Mouse (Mus musculus) forebrain, embryonic 16.5 days (tissue): ENCODE measurements at regions not wholly inside any gene's neighbourhood (a gene's known extent, or its start where the extent isn't known, plus 50 kb on each side); places are given as distances from the start of the nearest gene placed in this dataset.
"Not testable (repeated sequence)": the region's sequence is repeated elsewhere in the genome, so short reads cannot be mapped to it uniquely, and the experiment has no call there.

Experiments used
- ATAC-seq: fragments of 200-750 bp; cut with Nextera tagmentation; 2 replicates; pipeline ENCODE4 v1.8.0; 2017; ENCODE audit warnings: mild to moderate bottlenecking, moderate library complexity
- H3K27ac ChIP-seq: fragments of 300-500 bp; sonication (generic); 2 replicates; pipeline ENCODE4 v1.5.1; 2014; ENCODE audit warnings: low read length, control low read depth
- H3K27me3 ChIP-seq: fragments of 300-500 bp; sonication (generic); replicated peaks from 2 replicates; pipeline ENCODE4 v1.6.1; 2014; ENCODE audit warnings: low read length; ENCODE audit not compliant: control insufficient read depth, insufficient read depth
- H3K36me3 ChIP-seq: fragments of 300-500 bp; sonication (generic); 2 replicates; pipeline ENCODE4 v1.6.1; 2014; ENCODE audit not compliant: control insufficient read depth, insufficient read depth
- H3K4me1 ChIP-seq: fragments of 300-500 bp; sonication (generic); replicated peaks from 2 replicates; pipeline ENCODE4 v1.6.1; 2014; ENCODE audit warnings: low read length; ENCODE audit not compliant: control insufficient read depth, insufficient read depth
- H3K4me2 ChIP-seq: fragments of 300-500 bp; sonication (generic); 2 replicates; pipeline ENCODE4 v1.6.1; 2014; ENCODE audit warnings: mild to moderate bottlenecking, low read length, control low read depth
- H3K4me3 ChIP-seq: fragments of 300-500 bp; sonication (generic); replicated peaks from 2 replicates; pipeline ENCODE4 v1.5.1; 2014; ENCODE audit warnings: mild to moderate bottlenecking, low read length, control low read depth
- H3K9ac ChIP-seq: fragments of 300-500 bp; sonication (generic); replicated peaks from 2 replicates; pipeline ENCODE4 v1.6.1; 2014; ENCODE audit warnings: low read depth, low read length, control low read depth
- H3K9me3 ChIP-seq: fragments of 300-500 bp; sonication (generic); 2 replicates; pipeline ENCODE4 v1.6.1; 2016; ENCODE audit warnings: low read length; ENCODE audit not compliant: control insufficient read depth
- WGBS: fragments of 180-500 bp; shearing (Covaris S2); extraction: QIAGEN DNeasy Blood & Tissue Kit; methylation state at CpG from one replicate; pipeline ENCODE4 v1.1.7; 2014; 5-methylcytosine and 5-hydroxymethylcytosine counted together

DNA sequence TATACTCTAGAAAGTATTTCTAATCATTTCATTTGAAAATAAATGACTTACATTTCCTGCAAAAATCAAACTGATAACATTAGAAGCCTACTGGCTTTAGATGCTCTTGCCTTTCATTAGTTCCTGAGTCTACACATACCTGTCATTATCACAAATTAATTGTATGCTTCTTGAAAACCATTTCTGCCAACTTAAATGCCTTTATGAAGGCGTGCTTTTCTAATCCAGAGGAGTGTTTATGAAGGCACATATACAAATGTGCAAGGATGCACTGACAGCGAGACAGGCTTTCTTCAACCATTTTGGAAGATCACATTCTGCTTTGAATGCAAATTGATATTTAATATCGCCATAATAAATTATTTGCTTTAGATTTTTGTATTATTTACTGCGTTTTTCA lies 246.6 kb downstream of the Mef2c start:
- no peaks in the 10 kb centered on the region for H3K36me3 ChIP-seq
- H3K9me3 ChIP-seq = no peaks in the 10 kb centered on the region
- peak overlapping the region; percentile 88 for H3K27ac ChIP-seq
- 32% methylated on average over 4 of the region's 4 CpGs for WGBS
- H3K4me1 ChIP-seq = peaks cover 16% of the 10 kb centered on the region
- no peak for ATAC-seq
- H3K4me2 ChIP-seq = no peak overlapping the region
- H3K4me3 ChIP-seq = no peak overlapping the region
- no peak overlapping the region for H3K9ac ChIP-seq
- no peaks in the 10 kb centered on the region for H3K27me3 ChIP-seq

DNA sequence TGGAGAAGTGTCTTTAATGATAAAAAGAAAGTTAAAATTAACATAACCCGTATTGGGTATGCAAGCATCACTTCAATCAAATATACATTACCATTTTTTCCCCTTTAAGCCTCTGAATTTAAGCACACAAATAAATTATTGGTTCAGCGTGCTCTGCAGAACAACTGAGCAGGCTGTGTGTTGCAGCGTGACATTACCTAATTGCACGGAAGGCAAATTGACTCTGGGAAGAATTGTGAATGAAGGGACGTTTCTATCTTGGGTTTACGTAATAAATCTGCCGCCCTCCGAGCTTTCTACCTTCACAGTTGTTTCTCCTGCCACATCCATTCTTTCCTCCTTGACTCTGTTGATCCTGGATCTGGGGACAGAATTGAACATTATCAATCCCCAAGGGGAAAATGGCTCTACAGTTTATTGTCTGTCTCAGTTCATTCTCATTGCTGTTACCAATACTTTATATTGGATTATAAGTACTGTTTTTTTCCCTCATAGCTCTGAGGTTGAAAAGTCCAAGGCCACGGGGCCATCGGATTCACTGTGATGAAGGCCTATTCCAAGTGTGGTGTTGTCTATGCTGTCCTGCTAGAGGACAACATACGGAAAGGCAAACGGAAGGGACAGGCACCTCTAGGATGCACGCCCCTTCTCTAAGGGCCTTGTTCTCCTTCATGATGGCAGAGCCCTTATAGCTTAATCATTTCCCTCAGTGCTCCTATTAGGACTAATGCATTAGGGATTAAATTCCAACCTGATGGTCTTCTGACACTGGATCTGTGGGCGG lies 256.7 kb downstream of the Mef2c start:
- Histone ChIP-seq H3K4me2 (no peak overlapping the region), H3K9me3 (no peaks in the 10 kb centered on the region), H3K9ac (no peak overlapping the region), H3K4me1 (peaks cover 4% of the 10 kb centered on the region), H3K27me3 (no peaks in the 10 kb centered on the region), H3K27ac (no peak overlapping the region), H3K36me3 (no peaks in the 10 kb centered on the region), H3K4me3 (no peak overlapping the region)
- ATAC-seq = no peak
- 67% methylated on average over 14 of the region's 14 CpGs for WGBS

DNA sequence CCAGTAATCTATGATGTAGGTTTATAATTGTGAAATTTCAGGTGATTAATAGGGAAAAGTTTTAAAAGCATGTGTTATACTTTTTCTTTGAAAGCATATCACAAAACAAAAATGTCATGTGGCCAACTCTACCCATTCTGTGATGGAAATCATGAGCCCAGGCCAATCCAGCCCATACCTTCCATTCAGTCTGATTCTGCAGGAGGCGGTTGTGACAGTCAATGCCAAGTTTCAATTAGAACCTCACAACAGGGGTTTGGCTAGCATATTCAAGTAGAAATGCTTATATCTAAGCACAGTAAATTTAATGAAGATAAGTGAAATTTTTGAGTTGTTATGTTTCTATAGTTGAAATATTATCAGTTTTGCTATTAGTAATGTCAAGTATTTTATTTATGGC lies 258.6 kb downstream of the Mef2c start:
- Histone ChIP-seq H3K9me3 (no peaks in the 10 kb centered on the region), H3K27ac (no peak overlapping the region), H3K4me1 (peaks cover 4% of the 10 kb centered on the region), H3K4me2 (no peak overlapping the region), H3K9ac (no peak overlapping the region), H3K27me3 (no peaks in the 10 kb centered on the region), H3K4me3 (no peak overlapping the region), H3K36me3 (no peaks in the 10 kb centered on the region)
- 33% methylated on average over 1 of the region's 1 CpGs for WGBS
- ATAC-seq = peak; percentile 64; the same call in 1 of the 2 replicates

DNA sequence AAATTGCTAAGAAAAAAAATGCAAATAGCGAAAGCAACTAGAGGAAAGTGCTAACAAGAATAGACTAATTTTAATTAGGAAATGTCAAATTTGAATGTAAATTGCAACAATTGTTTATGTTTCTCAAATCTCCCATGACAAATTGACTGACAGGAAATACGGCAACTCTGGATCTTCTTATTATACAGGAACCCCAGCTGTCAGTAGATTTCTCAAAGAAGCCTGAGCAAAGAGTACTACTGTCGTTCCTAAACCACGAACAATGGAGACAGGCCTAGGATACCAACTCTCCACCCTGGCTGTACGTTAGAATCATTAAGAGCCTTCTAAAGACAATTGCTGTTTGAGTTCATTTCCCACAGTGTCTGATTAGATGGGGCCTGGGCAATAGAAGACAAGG lies 259.5 kb downstream of the Mef2c start:
- peak; percentile 73 for ATAC-seq
- not testable (repeated sequence) for H3K27me3 ChIP-seq, H3K4me1 ChIP-seq, H3K9me3 ChIP-seq, H3K36me3 ChIP-seq, H3K4me3 ChIP-seq, H3K27ac ChIP-seq, H3K4me2 ChIP-seq, H3K9ac ChIP-seq
- 25% methylated on average over 5 of the region's 5 CpGs for WGBS

DNA sequence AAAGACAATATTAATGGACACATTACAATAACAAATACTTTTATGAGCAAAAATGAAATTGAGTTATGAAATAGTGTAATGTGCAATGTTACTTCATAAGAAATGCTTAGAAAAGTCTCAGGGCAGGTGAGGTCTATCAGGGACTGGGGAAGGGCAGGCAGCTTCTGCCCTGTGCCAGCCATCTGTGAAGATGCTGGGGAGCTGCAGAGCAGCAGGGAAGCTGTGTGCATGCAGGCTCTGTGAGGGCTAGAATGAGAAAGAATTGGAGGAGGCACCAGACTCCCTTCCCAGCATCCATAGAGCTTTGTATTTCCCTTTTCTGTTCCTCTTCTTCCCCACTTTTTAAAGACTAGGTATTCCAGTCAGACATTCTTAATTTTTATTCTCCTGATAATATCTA lies 281.8 kb downstream of the Mef2c start:
- no peaks in the 10 kb centered on the region for H3K4me1 ChIP-seq
- no peak overlapping the region for H3K9ac ChIP-seq
- H3K4me3 ChIP-seq = no peak overlapping the region
- H3K27me3 ChIP-seq = no peaks in the 10 kb centered on the region
- H3K36me3 ChIP-seq = no peaks in the 10 kb centered on the region
- H3K27ac ChIP-seq = no peak overlapping the region
- no peaks in the 10 kb centered on the region for H3K9me3 ChIP-seq
- 0 out of 2 replicates have a peak, but pooled peaks have one; percentile 55 for ATAC-seq
- no peak overlapping the region for H3K4me2 ChIP-seq

DNA sequence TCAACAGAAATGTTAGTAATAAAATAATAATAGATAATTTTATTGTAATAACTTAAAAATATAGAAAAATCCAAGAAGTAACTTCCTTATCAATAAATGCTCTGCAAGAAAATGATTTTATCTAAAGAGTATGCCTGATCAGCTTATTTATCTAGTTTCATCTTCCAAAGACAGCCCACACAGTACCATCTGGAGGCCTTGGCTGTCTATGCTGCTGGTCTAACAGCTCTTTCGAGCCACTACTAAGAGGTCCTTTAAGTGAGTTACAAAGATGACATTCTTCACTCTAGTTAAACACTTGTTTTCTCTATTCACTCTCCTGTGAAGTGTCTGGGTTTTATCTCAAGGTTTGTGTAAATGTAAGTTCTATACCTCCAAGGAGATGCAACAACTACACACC lies 305.7 kb downstream of the Mef2c start:
- no peaks in the 10 kb centered on the region for H3K9me3 ChIP-seq
- ATAC-seq = no peak
- no peak overlapping the region for H3K4me2 ChIP-seq
- no peak overlapping the region for H3K4me3 ChIP-seq
- WGBS = 87% methylated on average over 1 of the region's 1 CpGs
- peaks cover 4% of the 10 kb centered on the region; the same call in 1 of the 2 replicates for H3K36me3 ChIP-seq
- H3K27ac ChIP-seq = no peak overlapping the region
- no peak overlapping the region for H3K9ac ChIP-seq
- H3K27me3 ChIP-seq = no peaks in the 10 kb centered on the region
- no peaks in the 10 kb centered on the region for H3K4me1 ChIP-seq

DNA sequence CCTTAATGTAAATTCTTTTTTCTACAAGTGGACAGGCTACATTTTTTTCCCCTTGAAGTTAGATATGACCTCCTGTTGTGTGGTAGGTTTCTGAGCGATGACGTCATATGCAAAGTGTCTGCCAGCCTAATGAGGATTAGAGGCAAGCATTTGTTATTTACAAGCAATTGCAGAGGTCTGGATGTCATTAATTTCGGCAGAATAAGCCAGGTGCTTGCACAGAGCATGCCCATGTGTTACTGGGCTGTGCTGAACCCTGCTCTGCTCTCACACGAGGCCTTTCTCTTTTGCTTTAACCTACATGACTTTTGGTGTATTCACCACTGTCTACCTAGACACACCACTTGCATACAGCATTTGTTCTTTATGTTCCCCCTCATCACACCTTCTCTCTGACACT lies 316.5 kb downstream of the Mef2c start:
- H3K9ac ChIP-seq = no peak overlapping the region
- H3K36me3 ChIP-seq = no peaks in the 10 kb centered on the region
- H3K4me1 ChIP-seq = peaks cover 4% of the 10 kb centered on the region; the same call in 1 of the 2 replicates
- H3K9me3 ChIP-seq = no peaks in the 10 kb centered on the region
- no peak overlapping the region for H3K4me3 ChIP-seq
- H3K27ac ChIP-seq = no peak overlapping the region
- no peaks in the 10 kb centered on the region for H3K27me3 ChIP-seq
- peak; percentile 43 for ATAC-seq
- 19% methylated on average over 4 of the region's 4 CpGs for WGBS
- H3K4me2 ChIP-seq = no peak overlapping the region

DNA sequence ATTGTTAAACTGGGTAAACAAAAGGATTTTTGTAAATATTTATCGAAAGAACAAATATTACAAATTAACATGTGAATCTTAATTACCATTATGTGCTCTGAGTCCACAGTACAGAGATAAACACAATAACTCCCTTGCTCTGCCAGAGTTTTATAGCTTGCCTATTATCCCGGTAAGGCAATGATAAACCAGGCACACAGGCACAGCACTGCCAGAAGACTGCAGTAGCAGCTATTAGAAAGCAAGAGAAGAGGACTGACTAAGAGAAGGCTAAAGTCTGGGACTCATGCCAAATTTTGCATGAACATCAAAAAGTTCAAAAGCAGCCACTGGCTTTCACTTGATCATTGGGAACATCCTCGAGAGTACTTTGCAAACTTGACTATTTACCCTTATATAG lies 316.9 kb downstream of the Mef2c start:
- H3K9ac ChIP-seq = no peak overlapping the region
- peaks cover 4% of the 10 kb centered on the region; the same call in 1 of the 2 replicates for H3K4me1 ChIP-seq
- no peaks in the 10 kb centered on the region for H3K36me3 ChIP-seq
- no peak overlapping the region for H3K4me3 ChIP-seq
- H3K27me3 ChIP-seq = no peaks in the 10 kb centered on the region
- ATAC-seq = no peak
- no peaks in the 10 kb centered on the region for H3K9me3 ChIP-seq
- H3K4me2 ChIP-seq = no peak overlapping the region
- H3K27ac ChIP-seq = no peak overlapping the region
- 39% methylated on average over 3 of the region's 3 CpGs for WGBS

DNA sequence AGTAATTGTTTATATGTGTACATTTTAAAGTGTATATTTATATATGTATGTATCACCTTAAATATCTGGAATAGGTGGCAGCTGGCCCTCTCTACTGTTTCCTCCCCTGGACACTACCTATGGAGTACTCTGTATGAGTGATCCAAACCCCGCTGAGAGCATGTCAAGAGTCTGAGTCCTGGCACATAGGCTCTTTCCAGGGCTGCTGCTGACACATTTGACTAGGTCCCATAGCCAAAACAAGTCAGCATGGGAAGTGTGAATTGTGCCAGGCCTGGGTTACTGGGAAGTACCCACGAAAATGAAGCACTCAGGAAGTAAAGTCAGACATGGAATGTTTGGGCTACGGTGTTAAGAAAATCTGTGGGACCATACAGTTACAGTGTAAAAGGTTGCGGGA lies 321.1 kb downstream of the Mef2c start:
- no peak for ATAC-seq
- no peak overlapping the region for H3K9ac ChIP-seq
- no peaks in the 10 kb centered on the region for H3K36me3 ChIP-seq
- H3K4me3 ChIP-seq = no peak overlapping the region
- no peaks in the 10 kb centered on the region for H3K9me3 ChIP-seq
- H3K27ac ChIP-seq = no peak overlapping the region
- no peak overlapping the region for H3K4me2 ChIP-seq
- H3K27me3 ChIP-seq = no peaks in the 10 kb centered on the region
- WGBS = 93% methylated on average over 4 of the region's 4 CpGs
- H3K4me1 ChIP-seq = peaks cover 8% of the 10 kb centered on the region; the same call in 1 of the 2 replicates
